Mouse (Mus musculus) midbrain, embryonic 11.5 days (tissue): ENCODE results near the gene Ostc. TPM values are rescaled to one million over a fixed set of nuclear protein-coding genes. Genes with fewer than 3 reads are reported as not detected.

ENCODE experiments used
- ATAC-seq: fragments of 200-750 bp; cut with Nextera tagmentation; 2 replicates; pipeline ENCODE4 v1.8.0; 2017; ENCODE audit warnings: moderate TSS enrichment, moderate library complexity; ENCODE audit not compliant: low FRiP score
- DNase-seq: peaks from one replicate; pipeline ENCODE4 v3.0.0; 2015; ENCODE audit warnings: low spot score; ENCODE audit errors: missing footprints
- H3K27ac ChIP-seq: fragments of 300-500 bp; sonication (generic); 2 replicates; pipeline ENCODE4 v1.5.1; 2014; ENCODE audit warnings: low read depth, low read length
- H3K27me3 ChIP-seq: fragments of 300-500 bp; sonication (generic); 2 replicates; pipeline ENCODE4 v1.6.1; 2014; ENCODE audit warnings: mild to moderate bottlenecking, low read length, moderate library complexity, mixed read lengths; ENCODE audit not compliant: control insufficient read depth, insufficient read depth
- H3K36me3 ChIP-seq: fragments of 300-500 bp; sonication (generic); 2 replicates; pipeline ENCODE4 v1.6.1; 2014; ENCODE audit warnings: mild to moderate bottlenecking, low read length, moderate library complexity, mixed read lengths; ENCODE audit not compliant: control insufficient read depth, insufficient read depth
- H3K4me1 ChIP-seq: fragments of 300-500 bp; sonication (generic); 2 replicates; pipeline ENCODE4 v1.6.1; 2014; ENCODE audit warnings: low read length; ENCODE audit not compliant: control insufficient read depth, insufficient read depth
- H3K4me2 ChIP-seq: fragments of 300-500 bp; sonication (generic); 2 replicates; pipeline ENCODE4 v1.6.1; 2014; ENCODE audit warnings: mild to moderate bottlenecking, moderate library complexity
- H3K4me3 ChIP-seq: fragments of 300-500 bp; sonication (generic); 2 replicates; pipeline ENCODE4 v1.5.1; 2014; ENCODE audit warnings: low read depth, low read length
- H3K9ac ChIP-seq: fragments of 300-500 bp; sonication (generic); 2 replicates; pipeline ENCODE4 v1.6.1; 2014; ENCODE audit warnings: low read length
- H3K9me3 ChIP-seq: fragments of 300-500 bp; sonication (generic); 2 replicates; pipeline ENCODE4 v1.6.1; 2016; ENCODE audit warnings: low read length; ENCODE audit not compliant: control insufficient read depth
- WGBS: fragments of 180-500 bp; shearing (Covaris S2); extraction: QIAGEN DNeasy Blood & Tissue Kit; methylation state at CpG from one replicate; pipeline ENCODE4 v1.1.7; 2014; 5-methylcytosine and 5-hydroxymethylcytosine counted together
- polyA plus RNA-seq: library from polyadenylated mRNA; unstranded; fragments of >200 nt; fragmentation: Nextera tagmentation; extraction: Ambion mirVana; gene quantifications from 2 replicates; pipeline ENCODE4 v1.2.1, GENCODE M21; 2014

Ostc gene
- polyA plus RNA-seq, 1 experiment from 2014 or later, result 323 TPM

- 22% methylated on average over 22 of the region's 22 CpGs for WGBS
- DNase-seq (peak; percentile 94), ATAC-seq (0 out of 2 replicates have a peak, but pooled peaks have one; percentile 56)
- H3K4me2 ChIP-seq, result peak overlapping the region; percentile 41
- no peaks in the 10 kb centered on the region for H3K4me1 ChIP-seq
- no peaks in the 10 kb centered on the region for H3K27me3 ChIP-seq
- peak overlapping the region; percentile 17 for H3K4me3 ChIP-seq
- no peak overlapping the region for H3K27ac ChIP-seq
- 0 out of 2 replicates have a peak overlapping the region, but pooled peaks have one; percentile 38 for H3K9ac ChIP-seq
- no peaks in the 10 kb centered on the region for H3K36me3 ChIP-seq
- H3K9me3 ChIP-seq, result no peaks in the 10 kb centered on the region
These were observed 5.7 kb upstream of the Ostc start for GRCm38 (mm10) chr3:130714775-130715568.

GRCm38 (mm10) chr3:130712891-130713290, 3.6 kb upstream of the Ostc start:
- Histone ChIP-seq H3K4me1 (peaks cover 7% of the 10 kb centered on the region), H3K4me3 (no peak overlapping the region), H3K36me3 (no peaks in the 10 kb centered on the region), H3K9ac (no peak overlapping the region), H3K9me3 (no peaks in the 10 kb centered on the region), H3K27ac (no peak overlapping the region), H3K4me2 (no peak overlapping the region), H3K27me3 (no peaks in the 10 kb centered on the region)
- DNase-seq (peak; percentile 66), ATAC-seq (no peak)
- WGBS, result 64% methylated on average over 6 of the region's 6 CpGs

GRCm38 (mm10) chr3:130710103-130710502, 859 bp upstream of the Ostc start:
- no peaks in the 10 kb centered on the region for H3K27me3 ChIP-seq
- DNase-seq (no peak), ATAC-seq (no peak)
- H3K27ac ChIP-seq, result no peak overlapping the region
- H3K9me3 ChIP-seq, result no peaks in the 10 kb centered on the region
- peak overlapping the region; percentile 85 for H3K4me3 ChIP-seq
- H3K36me3 ChIP-seq, result no peaks in the 10 kb centered on the region
- WGBS, result 58% methylated on average over 7 of the region's 7 CpGs
- H3K4me2 ChIP-seq, result peak overlapping the region; percentile 80
- 0 out of 2 replicates have a peak overlapping the region, but pooled peaks have one; percentile 15 for H3K9ac ChIP-seq
- peaks cover 14% of the 10 kb centered on the region for H3K4me1 ChIP-seq

GRCm38 (mm10) chr3:130708529-130708928, 715 bp downstream of the Ostc start:
- Histone ChIP-seq H3K9me3 (no peaks in the 10 kb centered on the region), H3K9ac (peak overlapping the region; percentile 90), H3K27me3 (no peaks in the 10 kb centered on the region), H3K4me3 (peak overlapping the region; percentile 85), H3K27ac (peak overlapping the region; percentile 52; the same call in 1 of the 2 replicates), H3K36me3 (no peaks in the 10 kb centered on the region), H3K4me1 (peaks cover 14% of the 10 kb centered on the region), H3K4me2 (peak overlapping the region; percentile 80)
- WGBS, result 6% methylated on average over 5 of the region's 5 CpGs
- DNase-seq, result peak; percentile 88
- no peak for ATAC-seq

GRCm38 (mm10) chr3:130702289-130702688, 7.0 kb downstream of the Ostc start:
- no peak overlapping the region for H3K4me3 ChIP-seq
- H3K9ac ChIP-seq, result no peak overlapping the region
- DNase-seq, result peak; percentile 31
- peaks cover 12% of the 10 kb centered on the region for H3K36me3 ChIP-seq
- 87% methylated on average over 6 of the region's 6 CpGs for WGBS
- no peak overlapping the region for H3K27ac ChIP-seq
- no peak overlapping the region for H3K4me2 ChIP-seq
- no peaks in the 10 kb centered on the region for H3K9me3 ChIP-seq
- no peaks in the 10 kb centered on the region for H3K27me3 ChIP-seq
- peaks cover 2% of the 10 kb centered on the region; the same call in 1 of the 2 replicates for H3K4me1 ChIP-seq
- no peak for ATAC-seq

- Histone ChIP-seq H3K27me3 (no peaks in the 10 kb centered on the region), H3K4me1 (no peaks in the 10 kb centered on the region), H3K9ac (no peak overlapping the region), H3K4me2 (no peak overlapping the region), H3K27ac (no peak overlapping the region), H3K9me3 (no peaks in the 10 kb centered on the region), H3K36me3 (peaks cover 17% of the 10 kb centered on the region), H3K4me3 (no peak overlapping the region)
- WGBS, result 89% methylated on average over 4 of the region's 4 CpGs
- ATAC-seq (no peak), DNase-seq (peak; percentile 64)
These were observed 11.6 kb downstream of the Ostc start for GRCm38 (mm10) chr3:130697622-130698021.

- Histone ChIP-seq H3K9me3 (no peaks in the 10 kb centered on the region), H3K4me3 (no peak overlapping the region), H3K9ac (no peak overlapping the region), H3K4me2 (no peak overlapping the region), H3K27me3 (no peaks in the 10 kb centered on the region), H3K4me1 (peaks cover 7% of the 10 kb centered on the region), H3K36me3 (peaks cover 9% of the 10 kb centered on the region; the same call in 1 of the 2 replicates), H3K27ac (no peak overlapping the region)
- peak; percentile 82 for DNase-seq
- no peak for ATAC-seq
- 93% methylated on average over 7 of the region's 7 CpGs for WGBS
These were observed 14.5 kb downstream of the Ostc start for GRCm38 (mm10) chr3:130694705-130695104.

GRCm38 (mm10) chr3:130694041-130694593, 15.1 kb downstream of the Ostc start:
- 71% methylated on average over 9 of the region's 9 CpGs for WGBS
- H3K27me3 ChIP-seq, result no peaks in the 10 kb centered on the region
- no peak overlapping the region for H3K27ac ChIP-seq
- H3K4me2 ChIP-seq, result no peak overlapping the region
- H3K36me3 ChIP-seq, result peaks cover 9% of the 10 kb centered on the region; the same call in 1 of the 2 replicates
- no peak overlapping the region for H3K4me3 ChIP-seq
- DNase-seq, result peak; percentile 88
- H3K4me1 ChIP-seq, result peaks cover 7% of the 10 kb centered on the region
- H3K9ac ChIP-seq, result no peak overlapping the region
- H3K9me3 ChIP-seq, result no peaks in the 10 kb centered on the region
- ATAC-seq, result no peak

GRCm38 (mm10) chr3:130691596-130692170, 17.6 kb downstream of the Ostc start:
- H3K9ac ChIP-seq, result peak overlapping the region; percentile 63
- WGBS, result 49% methylated on average over 12 of the region's 12 CpGs
- ATAC-seq, result 0 out of 2 replicates have a peak, but pooled peaks have one; percentile 5
- 0 out of 2 replicates have a peak overlapping the region, but pooled peaks have one; percentile 61 for H3K27ac ChIP-seq
- peaks cover 7% of the 10 kb centered on the region for H3K4me1 ChIP-seq
- peak overlapping the region; percentile 61 for H3K4me2 ChIP-seq
- peak overlapping the region; percentile 27 for H3K4me3 ChIP-seq
- no peaks in the 10 kb centered on the region for H3K9me3 ChIP-seq
- peak; percentile 78 for DNase-seq
- H3K27me3 ChIP-seq, result no peaks in the 10 kb centered on the region
- H3K36me3 ChIP-seq, result peaks cover 9% of the 10 kb centered on the region; the same call in 1 of the 2 replicates
